Mouse (Mus musculus) gastrocnemius, postnatal 14 days (tissue): Measurements from ENCODE around the gene Tpcn2. TPM values are rescaled to one million over a fixed set of nuclear protein-coding genes. Genes with fewer than 3 reads are reported as not detected.

Experiments used
- DNase-seq: peaks from one replicate; pipeline ENCODE4 v3.0.0; 2021; ENCODE audit warnings: mixed read lengths
- intact Hi-C: fragments of 180-260 bp; cut with DNase I; formaldehyde crosslinking; loops from one replicate; pipeline ENCODE4 v1.15.1; 2025; ENCODE audit warnings: low total_unique reads
- total RNA-seq, 2 experiments: library from RNA; stranded (reverse); gene quantifications; 2 replicates each; pipeline ENCODE4 v1.2.3; 2021

Tpcn2 gene
- total RNA-seq, 2 experiments from 2014 or later, result 2.4 to 3.3 TPM

GRCm38 (mm10) chr7:145211680-145212659 lies 71.8 kb downstream of the Tpcn2 start:
- no peak for DNase-seq
- intact Hi-C loops, result no loop called here

- no peak for DNase-seq
- intact Hi-C loops, result no loop called here
Measured at GRCm38 (mm10) chr7:145210477-145211070, 73.2 kb downstream of the Tpcn2 start.

- intact Hi-C loops, result no loop called here
- DNase-seq, result no peak
Measured at GRCm38 (mm10) chr7:145208006-145208405, 75.8 kb downstream of the Tpcn2 start, which contains the start of gene 1810010D01Rik. 1810010D01Rik (minus strand) TSS chr7:145208119.

- intact Hi-C loops, result no loop called here
- no peak for DNase-seq
Measured at GRCm38 (mm10) chr7:145206801-145207200, 77.0 kb downstream of the Tpcn2 start.

GRCm38 (mm10) chr7:145206056-145206610 lies 77.7 kb downstream of the Tpcn2 start:
- intact Hi-C loops, result no loop called here
- peak; percentile 84 for DNase-seq

- DNase-seq, result no peak
- intact Hi-C loops, result no loop called here
Measured at GRCm38 (mm10) chr7:145205363-145205902, 78.4 kb downstream of the Tpcn2 start.

- intact Hi-C loops, result no loop called here
- DNase-seq, result no peak
Measured at GRCm38 (mm10) chr7:145199711-145200110, 84.1 kb downstream of the Tpcn2 start.

GRCm38 (mm10) chr7:145198223-145198714 lies 85.5 kb downstream of the Tpcn2 start:
- intact Hi-C loops, result no loop called here
- DNase-seq, result peak; percentile 53

GRCm38 (mm10) chr7:145197711-145198110 lies 86.1 kb downstream of the Tpcn2 start:
- no peak for DNase-seq
- intact Hi-C loops, result no loop called here

- no peak for DNase-seq
- intact Hi-C loops, result no loop called here
Measured at GRCm38 (mm10) chr7:145197042-145197441, 86.8 kb downstream of the Tpcn2 start.

- DNase-seq, result no peak
- intact Hi-C loops, result no loop called here
Measured at GRCm38 (mm10) chr7:145196340-145196739, 87.5 kb downstream of the Tpcn2 start.

GRCm38 (mm10) chr7:145195186-145195927 lies 88.5 kb downstream of the Tpcn2 start:
- intact Hi-C loops, result no loop called here
- DNase-seq, result no peak

GRCm38 (mm10) chr7:145194455-145195161 lies 89.2 kb downstream of the Tpcn2 start:
- DNase-seq, result peak; percentile 67
- intact Hi-C loops, result no loop called here

GRCm38 (mm10) chr7:145192836-145193235 lies 91.0 kb downstream of the Tpcn2 start:
- intact Hi-C loops, result no loop called here
- peak; percentile 60 for DNase-seq

- intact Hi-C loops, result no loop called here
- DNase-seq, result no peak
Measured at GRCm38 (mm10) chr7:145190520-145190919, 93.3 kb downstream of the Tpcn2 start.

- intact Hi-C loops, result no loop called here
- no peak for DNase-seq
Measured at GRCm38 (mm10) chr7:145189342-145189741, 94.5 kb downstream of the Tpcn2 start.

- intact Hi-C loops, result no loop called here
- no peak for DNase-seq
Measured at GRCm38 (mm10) chr7:145187802-145188201, 96.0 kb downstream of the Tpcn2 start.

- intact Hi-C loops, result no loop called here
- DNase-seq, result no peak
Measured at GRCm38 (mm10) chr7:145182388-145182787, 101.4 kb downstream of the Tpcn2 start.
